Mouse (Mus musculus) MEL (cell line): ENCODE results near the gene Rtn1. TPM values are rescaled to one million over a fixed set of nuclear protein-coding genes. Genes with fewer than 3 reads are reported as not detected.

Experiments
- DNase-seq: peaks from one replicate; pipeline ENCODE4 v3.0.0; 2011; ENCODE audit warnings: low read depth, low spot score
- H3K27ac ChIP-seq: 2 replicates; pipeline ENCODE4 v1.5.1; 2012; ENCODE audit warnings: low read depth, mild to moderate bottlenecking, control low read depth, low read length, moderate library complexity; ENCODE audit not compliant: control insufficient read depth
- H3K27me3 ChIP-seq, 2 experiments: fragments of 150-350 bp in 1 of 2; sonication (generic) in 1 of 2; 2 replicates each; pipeline ENCODE4 v1.6.1; 2012; ENCODE audit warnings: low read length in 2 of 2, mild to moderate bottlenecking in 2 of 2, improper control_type of control experiment in 1 of 2, moderate library complexity in 1 of 2; ENCODE audit not compliant: insufficient read depth in 2 of 2, control insufficient read depth in 1 of 2
- H3K36me3 ChIP-seq, 2 experiments: 2 replicates each; pipeline ENCODE4 v1.6.1; 2012 to 2014; ENCODE audit warnings: low read length in 2 of 2, improper control_type of control experiment in 1 of 2, inconsistent platforms in 1 of 2, mild to moderate bottlenecking in 1 of 2; ENCODE audit not compliant: insufficient read depth in 2 of 2, control insufficient read depth in 1 of 2
- H3K4me1 ChIP-seq, 2 experiments: fragments of 150-350 bp in 1 of 2; sonication (generic) in 1 of 2; 2 replicates each; pipeline ENCODE4 v1.6.1; 2012; ENCODE audit warnings: low read length in 2 of 2, improper control_type of control experiment in 1 of 2, mild to moderate bottlenecking in 1 of 2; ENCODE audit not compliant: insufficient read depth in 2 of 2, control insufficient read depth in 1 of 2
- H3K4me3 ChIP-seq, 2 experiments: fragments of 150-350 bp in 1 of 2; sonication (generic) in 1 of 2; 2 replicates each; pipeline ENCODE4 v1.5.1; 2012; ENCODE audit warnings: low read depth in 2 of 2, low read length in 2 of 2, mild to moderate bottlenecking in 2 of 2, moderate library complexity in 2 of 2, control low read depth in 1 of 2, improper control_type of control experiment in 1 of 2; ENCODE audit not compliant: control insufficient read depth in 1 of 2, insufficient read depth in 1 of 2
- H3K79me2 ChIP-seq: 2 replicates; pipeline ENCODE4 v1.6.1; 2012; ENCODE audit warnings: mild to moderate bottlenecking, low read length, moderate library complexity; ENCODE audit not compliant: control insufficient read depth, poor library complexity, insufficient read depth
- H3K9ac ChIP-seq: 2 replicates; pipeline ENCODE4 v1.6.1; 2012; ENCODE audit warnings: low read depth, mild to moderate bottlenecking, control low read depth, low read length, moderate library complexity; ENCODE audit not compliant: control insufficient read depth, poor library complexity, severe bottlenecking
- H3K9me3 ChIP-seq: fragments of 150-350 bp; sonication (generic); replicated peaks from 2 replicates; pipeline ENCODE4 v1.6.1; 2012; ENCODE audit warnings: mild to moderate bottlenecking, low read length, improper control_type of control experiment, moderate library complexity; ENCODE audit not compliant: insufficient read depth
- BHLHE40 ChIP-seq: IDR thresholded peaks from 2 replicates; pipeline ENCODE4 v1.6.1; 2012; ENCODE audit warnings: low read depth, mild to moderate bottlenecking, inconsistent platforms, low read length, improper control_type of control experiment, borderline replicate concordance
- CTCF ChIP-seq, 3 experiments: IDR thresholded peaks in 2 of 3; conservative IDR thresholded peaks in 1 of 3; 2 replicates each; pipeline ENCODE4 v1.5.1; 2011 to 2012; ENCODE audit warnings: low read length in 3 of 3, low read depth in 2 of 3, mild to moderate bottlenecking in 2 of 3, improper control_type of control experiment in 1 of 3, inconsistent platforms in 1 of 3, mixed read lengths in 1 of 3, moderate library complexity in 1 of 3; ENCODE audit not compliant: control insufficient read depth in 1 of 3, insufficient read depth in 1 of 3, poor library complexity in 1 of 3, severe bottlenecking in 1 of 3
- E2F4 ChIP-seq: IDR thresholded peaks from 2 replicates; pipeline ENCODE4 v1.6.1; 2011; ENCODE audit warnings: low read depth, low read length, improper control_type of control experiment, borderline replicate concordance
- ELF1 ChIP-seq: IDR thresholded peaks from 2 replicates; pipeline ENCODE4 v1.6.1; 2014; ENCODE audit warnings: low read depth, mild to moderate bottlenecking, inconsistent platforms, low read length, improper control_type of control experiment, moderate library complexity
- EP300 ChIP-seq, 2 experiments: IDR thresholded peaks; 2 replicates each; pipeline ENCODE4 v1.6.1; 2011; ENCODE audit warnings: improper control_type of control experiment in 2 of 2, low read length in 2 of 2, low read depth in 1 of 2, mild to moderate bottlenecking in 1 of 2
- HCFC1 ChIP-seq: IDR thresholded peaks from 2 replicates; pipeline ENCODE4 v1.6.1; 2012; ENCODE audit warnings: low read depth, mild to moderate bottlenecking, inconsistent platforms, low read length, improper control_type of control experiment, moderate library complexity
- MAFK ChIP-seq: IDR thresholded peaks from 2 replicates; pipeline ENCODE4 v1.6.1; 2011; ENCODE audit warnings: low read depth, mild to moderate bottlenecking, low read length, improper control_type of control experiment, borderline replicate concordance
- MAX ChIP-seq: IDR thresholded peaks from 2 replicates; pipeline ENCODE4 v1.6.1; 2011; ENCODE audit warnings: low read length, improper control_type of control experiment
- MAZ ChIP-seq: IDR thresholded peaks from 2 replicates; pipeline ENCODE4 v1.6.1; 2012; ENCODE audit warnings: low read depth, mild to moderate bottlenecking, inconsistent platforms, low read length, improper control_type of control experiment
- MEF2A ChIP-seq: IDR thresholded peaks from 2 replicates; pipeline ENCODE4 v1.6.1; 2014; ENCODE audit warnings: low read depth, mild to moderate bottlenecking, inconsistent platforms, low read length, improper control_type of control experiment; ENCODE audit not compliant: poor library complexity, insufficient replicate concordance, severe bottlenecking; ENCODE audit errors: extremely low read depth
- MXI1 ChIP-seq: IDR thresholded peaks from 2 replicates; pipeline ENCODE4 v1.6.1; 2011; ENCODE audit warnings: mild to moderate bottlenecking, low read depth, low read length, improper control_type of control experiment
- NELFE ChIP-seq: IDR thresholded peaks from 2 replicates; pipeline ENCODE4 v1.6.1; 2011; ENCODE audit warnings: low read depth, low read length, improper control_type of control experiment
- NRF1 ChIP-seq: IDR thresholded peaks from 2 replicates; pipeline ENCODE4 v1.6.1; 2014; ENCODE audit warnings: low read depth, mild to moderate bottlenecking, inconsistent platforms, low read length, improper control_type of control experiment, moderate library complexity; ENCODE audit not compliant: poor library complexity, insufficient read depth, severe bottlenecking
- POLR2AphosphoS5 ChIP-seq: IDR thresholded peaks from 2 replicates; pipeline ENCODE4 v1.6.1; 2012; ENCODE audit warnings: low read depth, borderline replicate concordance, mild to moderate bottlenecking, inconsistent platforms, low read length, moderate library complexity, mixed read lengths
- RAD21 ChIP-seq: IDR thresholded peaks from 2 replicates; pipeline ENCODE4 v1.6.1; 2011; ENCODE audit warnings: mild to moderate bottlenecking, low read depth, low read length, improper control_type of control experiment
- RCOR1 ChIP-seq: IDR thresholded peaks from 2 replicates; pipeline ENCODE4 v1.6.1; 2012; ENCODE audit warnings: low read depth, mild to moderate bottlenecking, inconsistent platforms, low read length, improper control_type of control experiment
- SIN3A ChIP-seq: IDR thresholded peaks from 2 replicates; pipeline ENCODE4 v1.6.1; 2012; ENCODE audit warnings: low read length, improper control_type of control experiment, inconsistent platforms
- SMC3 ChIP-seq: IDR thresholded peaks from 2 replicates; pipeline ENCODE4 v1.6.1; 2011; ENCODE audit warnings: low read depth, low read length, improper control_type of control experiment
- TAL1 ChIP-seq: IDR thresholded peaks from 2 replicates; pipeline ENCODE4 v1.6.1; 2012; ENCODE audit warnings: mild to moderate bottlenecking, inconsistent platforms, low read length, moderate library complexity, mixed read lengths
- TBP ChIP-seq: IDR thresholded peaks from 2 replicates; pipeline ENCODE4 v1.8.0; 2011; ENCODE audit warnings: low read depth, low read length, improper control_type of control experiment
- USF1 ChIP-seq: IDR thresholded peaks from 2 replicates; pipeline ENCODE4 v1.6.1; 2014; ENCODE audit warnings: low read depth, mild to moderate bottlenecking, inconsistent platforms, low read length, improper control_type of control experiment, moderate library complexity
- ZKSCAN1 ChIP-seq: IDR thresholded peaks from 2 replicates; pipeline ENCODE4 v1.6.1; 2012; ENCODE audit warnings: low read depth, mild to moderate bottlenecking, inconsistent platforms, low read length, improper control_type of control experiment, moderate library complexity
- ZMIZ1 ChIP-seq: IDR thresholded peaks from 2 replicates; pipeline ENCODE4 v1.6.1; 2012; ENCODE audit warnings: low read depth, mild to moderate bottlenecking, inconsistent platforms, low read length, improper control_type of control experiment, moderate library complexity
- polyA plus RNA-seq, 2 experiments: library from polyadenylated mRNA; stranded (reverse) in 1 of 2; unstranded in 1 of 2; fragments of >175 nt in 1 of 2; fragments of >200 nt in 1 of 2; gene quantifications; 2 replicates each; pipeline versions ENCODE4 v1.2.1 to v1.2.4; 2012; ENCODE audit warnings: low replicate concordance in 2 of 2, low read depth in 1 of 2; ENCODE audit not compliant: insufficient read length in 2 of 2, insufficient read depth in 1 of 2, missing spikeins in 1 of 2
- total RNA-seq: library from RNA; depleted of rRNA; stranded (reverse); fragments of 300-350 nt; gene quantifications from 2 replicates; pipeline ENCODE4 v1.2.3, GENCODE M21; 2012

The Rtn1 gene
- total and polyA plus RNA-seq, 3 experiments = not detected

DNA sequence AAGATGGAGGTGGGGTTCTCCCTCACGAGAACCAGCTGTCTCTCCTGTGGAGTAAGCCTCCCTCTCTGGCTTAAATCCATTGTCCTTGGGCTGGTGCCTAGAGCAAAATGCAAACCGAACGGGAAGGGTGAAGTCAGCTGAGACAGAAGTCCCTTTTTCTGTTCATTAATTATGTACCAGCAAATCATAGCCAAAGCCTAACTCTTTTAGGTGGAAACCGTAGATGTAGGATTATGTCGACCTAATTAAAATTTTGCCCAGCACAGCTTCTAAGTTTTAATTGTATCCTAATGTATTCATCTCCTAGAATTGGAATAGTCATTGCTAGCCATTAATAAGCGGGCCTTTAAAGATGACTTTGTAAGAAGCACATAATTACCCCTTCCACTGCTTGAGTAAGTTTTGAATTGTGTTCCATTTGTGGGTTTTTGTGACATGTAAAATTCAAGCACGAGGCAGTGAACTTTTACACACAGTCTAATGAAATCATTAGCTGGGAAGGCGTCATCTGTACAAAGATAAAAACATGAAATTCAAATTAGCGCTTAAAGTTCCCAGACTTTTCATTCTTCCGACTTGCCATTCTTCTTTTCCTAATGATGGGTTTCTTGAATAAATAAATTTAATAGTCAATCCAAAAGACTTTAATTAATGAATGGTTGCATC lies 29.0 kb upstream of the Rtn1 start:
- Histone ChIP-seq H3K27ac (no peak overlapping the region), H3K36me3 (no peaks in the 10 kb centered on the region), H3K4me3 (no peak overlapping the region), H3K79me2 (no peaks in the 10 kb centered on the region), H3K9ac (no peak overlapping the region), H3K27me3 (peaks cover 0 to 2% of the 10 kb centered on the region in 2 experiments; a peak in 1 of 4 replicates), H3K4me1 (no peaks in the 10 kb centered on the region), H3K9me3 (no peaks in the 10 kb centered on the region)
- TF ChIP-seq BHLHE40 (no peak), CTCF (IDR thresholded peaks at IDR 0.05 in 2 of 3, conservative IDR thresholded peaks at IDR 0.05 in 1 of 3; ENCODE audit: control insufficient read depth in 1 of 3, insufficient read depth in 1 of 3, low read depth in 2 of 3, low read length in 3 of 3, poor library complexity in 1 of 3, severe bottlenecking in 1 of 3) (no peak), MAFK (no peak), MXI1 (no peak), USF1 (no peak)
- DNase-seq = no peak

- TF ChIP-seq SMC3 (no peak), MAZ (no peak), USF1 (no peak), TBP (no peak), TAL1 (no peak), ZMIZ1 (no peak), SIN3A (no peak), MAX (no peak)
- no peak overlapping the region for H3K4me3 ChIP-seq
Measured at GRCm38 (mm10) chr12:72433241-72433865, 24.5 kb upstream of the Rtn1 start.

DNA sequence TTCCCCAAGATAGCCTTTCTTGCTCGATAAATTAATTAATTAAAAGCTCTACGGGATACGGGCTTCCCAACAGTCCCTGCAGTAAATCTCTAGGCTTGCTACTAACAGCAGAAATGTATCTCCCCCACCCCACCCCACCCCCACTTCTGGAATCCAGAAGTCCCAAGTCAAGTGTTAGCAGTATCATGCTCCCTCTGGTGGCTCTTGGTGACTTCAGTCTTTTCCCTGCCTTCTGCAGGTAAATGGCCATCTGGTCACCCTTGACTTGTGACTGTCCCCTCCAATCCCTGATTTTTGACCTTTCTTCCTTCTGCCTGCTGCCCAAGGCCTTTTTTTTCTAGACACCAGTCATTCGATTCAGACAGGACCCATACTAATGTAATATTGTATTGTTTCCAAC lies 23.4 kb upstream of the Rtn1 start:
- no peak for DNase-seq
- Histone ChIP-seq H3K4me1 (no peaks in the 10 kb centered on the region), H3K4me3 (no peak overlapping the region)
- TF ChIP-seq RCOR1 (no peak), NRF1 (no peak), NELFE (no peak), MEF2A (no peak), POLR2AphosphoS5 (no peak), BHLHE40 (no peak), EP300 (IDR thresholded peaks at IDR 0.05; ENCODE audit: low read depth in 1 of 2, low read length in 2 of 2) (no peak), CTCF (IDR thresholded peaks at IDR 0.05 in 2 of 3, conservative IDR thresholded peaks at IDR 0.05 in 1 of 3; ENCODE audit: control insufficient read depth in 1 of 3, insufficient read depth in 1 of 3, low read depth in 2 of 3, low read length in 3 of 3, poor library complexity in 1 of 3, severe bottlenecking in 1 of 3) (no peak; a peak in 1 of 6 replicates), ZKSCAN1 (no peak), ZMIZ1 (no peak), HCFC1 (no peak), E2F4 (no peak), TAL1 (no peak), MAFK (no peak), ELF1 (no peak), RAD21 (no peak)

More at GRCm38 (mm10) chr12:72433241-72433865, 24.5 kb upstream of the Rtn1 start:
- no peaks in the 10 kb centered on the region for H3K4me1 ChIP-seq
- DNase-seq = no peak
- no peaks in the 10 kb centered on the region for H3K36me3 ChIP-seq
- peaks cover 0 to 2% of the 10 kb centered on the region in 2 experiments; a peak in 1 of 4 replicates for H3K27me3 ChIP-seq
- H3K9ac ChIP-seq = no peak overlapping the region
- H3K9me3 ChIP-seq = no peaks in the 10 kb centered on the region
- H3K27ac ChIP-seq = no peak overlapping the region
- H3K79me2 ChIP-seq = no peaks in the 10 kb centered on the region

More for the DNA sequence above, 23.4 kb upstream of the Rtn1 start:
- Histone ChIP-seq H3K27ac (no peak overlapping the region), H3K9me3 (no peaks in the 10 kb centered on the region), H3K36me3 (no peaks in the 10 kb centered on the region), H3K27me3 (peaks cover 0 to 2% of the 10 kb centered on the region in 2 experiments; a peak in 1 of 4 replicates), H3K79me2 (no peaks in the 10 kb centered on the region), H3K9ac (no peak overlapping the region)
